In the genomic region with DNA sequence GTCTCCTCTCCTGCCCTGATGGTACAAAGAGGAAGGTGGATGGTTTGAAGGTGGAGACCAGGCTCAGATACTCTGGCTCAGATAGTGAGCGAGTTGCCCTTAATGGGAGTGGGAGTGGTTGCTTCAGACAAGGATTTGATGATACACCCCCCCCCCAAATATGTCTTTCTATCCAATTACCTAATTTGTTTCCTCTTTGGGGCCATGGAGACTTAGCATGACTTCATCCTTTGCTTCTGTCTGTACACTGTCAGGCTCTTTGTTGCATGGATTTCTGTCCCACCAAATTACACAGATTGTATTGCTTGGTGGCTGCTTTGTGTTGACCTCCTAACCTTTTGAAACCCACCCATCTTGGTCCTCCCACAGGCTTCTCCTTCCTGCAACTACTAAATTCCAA, we compare ENCODE assay signal across 18 mouse cellular contexts.
"Had no signal": no experiment of that assay in that cellular context is flagged by ENCODE, and none has a peak within 500 bp of the region (broad histone marks: within the 10 kb centered on the region; RNA-seq: fewer than 3 reads in every experiment).

No protein-coding gene starts in this region.

- H3K27ac ChIP-seq: liver, embryonic 15.5 days; lung, embryonic 15.5 days; macrophage; midbrain, embryonic 13.5 days; midbrain, embryonic 15.5 days; neural tube, embryonic 12.5 days; stomach, embryonic 15.5 days; stomach, postnatal 0 days had no signal

- H3K4me3 ChIP-seq: liver, embryonic 15.5 days; lung, embryonic 15.5 days; megakaryocyte, embryonic 14.5 days; midbrain, embryonic 13.5 days; midbrain, embryonic 15.5 days; neural tube, embryonic 12.5 days; stomach, embryonic 15.5 days had no signal

- H3K36me3 ChIP-seq: liver, embryonic 15.5 days; midbrain, embryonic 15.5 days; neural tube, embryonic 12.5 days; stomach, embryonic 15.5 days had no signal

- H3K4me2 ChIP-seq: liver, embryonic 15.5 days; lung, embryonic 15.5 days; midbrain, embryonic 13.5 days; midbrain, embryonic 15.5 days; neural tube, embryonic 12.5 days; stomach, embryonic 15.5 days had no signal

- H3K9ac ChIP-seq: liver, embryonic 15.5 days; liver, postnatal 0 days; lung, embryonic 15.5 days; midbrain, embryonic 13.5 days; midbrain, embryonic 15.5 days; neural tube, embryonic 12.5 days; stomach, embryonic 15.5 days had no signal

- H3K27me3 ChIP-seq: liver, embryonic 15.5 days; lung, embryonic 15.5 days; megakaryocyte, embryonic 14.5 days; midbrain, embryonic 13.5 days; midbrain, embryonic 15.5 days; neural tube, embryonic 12.5 days; stomach, embryonic 15.5 days had no signal

- DNase-seq: liver, postnatal 0 days; lung, adult 2 months; lung, postnatal 14 days; lung, postnatal 36 days; right cerebral cortex, postnatal 14 days; thymus, adult 2 months; thymus, postnatal 25 days; thymus, postnatal 4 days had no signal

- H3K4me1 ChIP-seq: liver, embryonic 15.5 days; lung, embryonic 15.5 days; megakaryocyte, embryonic 14.5 days; midbrain, embryonic 15.5 days; neural tube, embryonic 12.5 days; stomach, embryonic 15.5 days had no signal

- H3K9me3 ChIP-seq: liver, embryonic 15.5 days; lung, embryonic 15.5 days; midbrain, embryonic 13.5 days; midbrain, embryonic 15.5 days; stomach, embryonic 15.5 days had no signal

- ATAC-seq: liver, postnatal 0 days; lung, postnatal 0 days; midbrain, embryonic 13.5 days; midbrain, embryonic 15.5 days had no signal
